Mouse (Mus musculus) heart, embryonic 13.5 days (tissue): ENCODE measurements at regions not wholly inside any gene's neighbourhood (a gene's known extent, or its start where the extent isn't known, plus 50 kb on each side); places are given as distances from the start of the nearest gene placed in this dataset.

ENCODE experiments used
- ATAC-seq: fragments of 200-750 bp; cut with Nextera tagmentation; 2 replicates; pipeline ENCODE4 v1.8.0; 2017; ENCODE audit warnings: moderate TSS enrichment; ENCODE audit not compliant: insufficient number of reproducible peaks, low FRiP score, low TSS enrichment; ENCODE audit errors: extremely low read depth
- H3K27ac ChIP-seq: fragments of 300-500 bp; sonication (generic); replicated peaks from 2 replicates; pipeline ENCODE4 v1.5.1; 2015; ENCODE audit warnings: moderate library complexity, mild to moderate bottlenecking, inconsistent platforms
- H3K27me3 ChIP-seq: fragments of 300-500 bp; sonication (generic); replicated peaks from 2 replicates; pipeline ENCODE4 v1.6.1; 2015; ENCODE audit warnings: mild to moderate bottlenecking, inconsistent platforms
- H3K36me3 ChIP-seq: fragments of 300-500 bp; sonication (generic); 2 replicates; pipeline ENCODE4 v1.6.1; 2015; ENCODE audit warnings: mild to moderate bottlenecking, inconsistent platforms
- H3K4me1 ChIP-seq: fragments of 300-500 bp; sonication (generic); 2 replicates; pipeline ENCODE4 v1.6.1; 2015; ENCODE audit warnings: inconsistent platforms
- H3K4me2 ChIP-seq: fragments of 300-500 bp; sonication (generic); 2 replicates; pipeline ENCODE4 v1.6.1; 2015; ENCODE audit warnings: inconsistent platforms, mild to moderate bottlenecking, moderate library complexity
- H3K4me3 ChIP-seq: fragments of 300-500 bp; sonication (generic); 2 replicates; pipeline ENCODE4 v1.5.1; 2015; ENCODE audit warnings: moderate library complexity, mild to moderate bottlenecking, inconsistent platforms
- H3K9ac ChIP-seq: fragments of 300-500 bp; sonication (generic); 2 replicates; pipeline ENCODE4 v1.6.1; 2015; ENCODE audit warnings: inconsistent platforms, mild to moderate bottlenecking, moderate library complexity
- H3K9me3 ChIP-seq: fragments of 300-500 bp; sonication (generic); 2 replicates; pipeline ENCODE4 v1.6.1; 2016; ENCODE audit warnings: inconsistent platforms
- WGBS: fragments of 180-500 bp; shearing (Covaris S2); methylation state at CpG from one replicate; pipeline ENCODE4 v1.1.7; 2015; ENCODE audit warnings: mixed read lengths; 5-methylcytosine and 5-hydroxymethylcytosine counted together

DNA sequence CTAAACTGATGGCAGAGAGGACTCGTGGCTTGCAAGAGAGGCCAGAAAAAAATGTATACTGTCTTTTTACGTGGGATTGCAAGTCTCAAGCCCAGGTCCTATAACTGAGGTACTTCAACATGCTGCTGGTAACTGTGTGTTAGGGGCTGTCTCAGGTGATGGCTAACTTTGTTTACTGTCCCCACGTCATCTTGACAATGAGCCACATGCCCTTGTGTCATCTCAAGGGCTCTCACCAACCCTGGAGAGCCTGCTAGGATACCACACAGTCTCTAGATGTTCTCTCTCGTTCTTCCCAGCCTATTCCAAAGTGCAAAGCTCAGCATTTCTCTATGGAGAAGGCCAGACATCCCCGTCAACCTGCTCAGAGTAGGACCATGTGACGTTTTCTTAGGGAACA is 340.6 kb upstream of the Tbx3 start:
- no peak overlapping the region for H3K27ac ChIP-seq
- WGBS, result 70% methylated on average over 6 of the region's 6 CpGs
- H3K9me3 ChIP-seq, result no peaks in the 10 kb centered on the region
- peaks cover 14% of the 10 kb centered on the region for H3K27me3 ChIP-seq
- H3K9ac ChIP-seq, result no peak overlapping the region
- no peak overlapping the region for H3K4me2 ChIP-seq
- H3K4me3 ChIP-seq, result no peak overlapping the region
- peaks cover 22% of the 10 kb centered on the region for H3K4me1 ChIP-seq
- no peaks in the 10 kb centered on the region for H3K36me3 ChIP-seq
- ATAC-seq, result no peak

- Histone ChIP-seq H3K9ac (no peak overlapping the region), H3K4me1 (peaks cover 11% of the 10 kb centered on the region), H3K4me3 (no peak overlapping the region), H3K9me3 (no peaks in the 10 kb centered on the region), H3K4me2 (no peak overlapping the region), H3K27ac (no peak overlapping the region), H3K27me3 (peaks cover 18% of the 10 kb centered on the region), H3K36me3 (no peaks in the 10 kb centered on the region)
- 58% methylated on average over 3 of the region's 3 CpGs for WGBS
- ATAC-seq, result no peak
Observed at GRCm38 (mm10) chr5:119331461-119331860, 339.0 kb upstream of the Tbx3 start.

DNA sequence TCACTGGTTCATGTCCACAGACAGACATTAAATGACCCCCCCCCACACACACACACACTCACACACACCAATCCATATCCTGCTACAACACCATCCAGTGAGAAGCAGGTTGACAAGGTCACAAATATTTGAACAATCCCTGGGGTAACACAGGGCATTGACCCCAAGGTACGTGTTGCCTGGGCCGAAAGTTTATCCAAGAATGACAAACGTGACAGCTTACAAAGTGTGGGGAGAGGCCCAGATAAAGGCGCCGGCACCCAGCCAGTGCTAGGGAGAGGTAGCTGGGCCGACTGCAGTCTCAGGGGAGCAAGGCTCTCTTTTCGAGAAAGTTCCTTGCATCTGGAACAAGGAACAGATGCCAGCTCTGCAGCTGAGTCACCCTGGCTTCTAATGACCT is 337.8 kb upstream of the Tbx3 start:
- peak; percentile 19; the same call in 1 of the 2 replicates for ATAC-seq
- no peaks in the 10 kb centered on the region for H3K9me3 ChIP-seq
- H3K4me3 ChIP-seq, result no peak overlapping the region
- 10% methylated on average over 7 of the region's 7 CpGs for WGBS
- H3K4me2 ChIP-seq, result no peak overlapping the region
- H3K36me3 ChIP-seq, result no peaks in the 10 kb centered on the region
- peaks cover 11% of the 10 kb centered on the region; the same call in 1 of the 2 replicates for H3K4me1 ChIP-seq
- H3K27me3 ChIP-seq, result peaks cover 20% of the 10 kb centered on the region
- no peak overlapping the region for H3K9ac ChIP-seq
- H3K27ac ChIP-seq, result no peak overlapping the region

DNA sequence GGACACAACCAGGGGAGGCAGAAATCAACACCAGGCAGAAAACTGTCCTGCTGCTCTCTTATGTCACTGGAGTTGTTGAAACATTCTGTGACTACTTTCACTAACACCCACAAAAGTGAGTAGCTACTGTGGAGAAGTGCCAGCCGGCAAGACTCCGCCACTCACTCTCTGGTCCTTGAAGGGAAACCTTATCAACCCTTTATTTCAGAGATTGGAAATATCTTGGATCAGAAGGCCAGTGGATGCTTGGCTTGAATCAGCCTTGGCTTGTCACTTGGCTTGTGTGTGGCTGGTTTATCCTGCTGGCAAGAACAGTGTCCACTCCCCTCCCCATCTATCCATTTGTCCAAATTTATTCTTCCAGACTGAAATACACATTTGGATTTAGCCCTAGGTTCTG is 335.3 kb upstream of the Tbx3 start:
- Histone ChIP-seq H3K4me1 (peaks cover 11% of the 10 kb centered on the region; the same call in 1 of the 2 replicates), H3K36me3 (no peaks in the 10 kb centered on the region), H3K27me3 (peaks cover 13% of the 10 kb centered on the region), H3K4me2 (no peak overlapping the region), H3K9ac (no peak overlapping the region), H3K4me3 (no peak overlapping the region), H3K27ac (no peak overlapping the region), H3K9me3 (no peaks in the 10 kb centered on the region)
- ATAC-seq, result no peak
- 68% methylated on average over 2 of the region's 2 CpGs for WGBS

DNA sequence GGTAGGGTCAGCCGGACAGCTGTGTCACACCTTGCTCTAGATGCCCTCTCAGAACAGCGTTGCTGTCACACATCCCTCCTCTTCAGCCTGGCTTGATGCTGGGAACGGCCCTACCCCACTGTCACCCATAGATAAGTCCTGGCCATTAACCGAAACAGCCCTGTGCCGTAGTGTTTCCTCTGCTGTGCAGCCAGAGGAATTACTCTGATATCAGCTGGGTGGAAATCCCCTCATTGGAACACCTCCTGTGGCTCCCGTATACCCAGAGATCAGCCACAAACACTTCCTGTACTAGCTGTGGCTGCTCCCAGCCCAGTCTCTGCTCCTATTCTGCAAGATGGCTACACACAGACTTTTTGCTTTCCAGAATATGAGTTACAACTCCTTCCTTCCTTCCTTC is 334.5 kb upstream of the Tbx3 start:
- Histone ChIP-seq H3K4me3 (no peak overlapping the region), H3K27ac (no peak overlapping the region), H3K27me3 (peaks cover 13% of the 10 kb centered on the region), H3K4me1 (peaks cover 11% of the 10 kb centered on the region; the same call in 1 of the 2 replicates), H3K9me3 (no peaks in the 10 kb centered on the region), H3K36me3 (no peaks in the 10 kb centered on the region), H3K9ac (no peak overlapping the region), H3K4me2 (no peak overlapping the region)
- ATAC-seq, result no peak
- WGBS, result 43% methylated on average over 6 of the region's 6 CpGs

GRCm38 (mm10) chr5:119337739-119338138 is 332.7 kb upstream of the Tbx3 start:
- H3K4me1 ChIP-seq, result peaks cover 2% of the 10 kb centered on the region; the same call in 1 of the 2 replicates
- no peak overlapping the region for H3K9ac ChIP-seq
- H3K27ac ChIP-seq, result no peak overlapping the region
- ATAC-seq, result no peak
- 68% methylated on average over 4 of the region's 4 CpGs for WGBS
- H3K9me3 ChIP-seq, result no peaks in the 10 kb centered on the region
- H3K27me3 ChIP-seq, result peaks cover 7% of the 10 kb centered on the region; the same call in 1 of the 2 replicates
- no peaks in the 10 kb centered on the region for H3K36me3 ChIP-seq
- H3K4me2 ChIP-seq, result no peak overlapping the region
- no peak overlapping the region for H3K4me3 ChIP-seq

DNA sequence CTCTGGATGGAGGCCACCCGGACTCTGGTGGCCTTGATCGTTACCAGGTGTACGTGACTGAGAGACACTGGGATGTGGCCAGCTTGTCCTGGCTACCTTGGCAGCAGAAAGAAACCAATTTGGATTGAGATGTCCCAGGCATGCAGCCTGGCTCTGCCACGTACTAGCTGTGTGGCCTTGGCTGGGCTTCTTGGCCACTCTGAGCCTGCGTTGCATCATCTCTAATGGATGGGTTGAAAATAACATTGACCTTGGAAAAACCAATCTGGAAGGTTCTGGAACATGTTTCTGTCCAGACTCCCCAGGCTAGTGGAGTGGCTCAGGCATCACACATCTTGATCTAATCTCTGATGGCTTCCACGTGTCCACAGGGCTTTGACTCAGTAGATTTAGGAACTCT is 331.8 kb upstream of the Tbx3 start:
- Histone ChIP-seq H3K4me2 (no peak overlapping the region), H3K4me1 (no peaks in the 10 kb centered on the region), H3K9me3 (no peaks in the 10 kb centered on the region), H3K27ac (no peak overlapping the region), H3K4me3 (no peak overlapping the region), H3K9ac (no peak overlapping the region), H3K36me3 (no peaks in the 10 kb centered on the region), H3K27me3 (peaks cover 7% of the 10 kb centered on the region; the same call in 1 of the 2 replicates)
- no peak for ATAC-seq
- 87% methylated on average over 6 of the region's 6 CpGs for WGBS

DNA sequence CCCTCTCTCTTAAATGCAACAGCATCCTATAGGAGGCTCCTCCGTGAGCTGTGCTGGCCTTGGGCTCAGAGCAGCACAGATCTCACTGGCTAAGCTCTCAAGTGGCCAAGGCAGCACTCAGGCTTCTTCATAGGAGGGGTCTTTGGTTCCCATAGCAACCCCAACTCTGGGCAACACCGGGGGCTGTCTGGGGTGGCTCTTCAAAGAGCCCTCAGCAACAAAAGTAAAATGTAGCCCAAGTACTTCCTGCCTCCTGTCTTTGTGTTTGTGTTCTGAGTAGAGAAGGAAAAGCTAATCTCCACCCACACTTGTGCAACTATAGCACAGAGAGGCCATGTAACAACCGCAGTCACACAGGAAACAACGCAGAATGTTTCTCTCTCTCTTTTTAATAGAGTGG is 322.2 kb upstream of the Tbx3 start:
- Histone ChIP-seq H3K9me3 (no peaks in the 10 kb centered on the region), H3K27me3 (peaks cover 13% of the 10 kb centered on the region), H3K9ac (no peak overlapping the region), H3K4me3 (no peak overlapping the region), H3K4me1 (peaks cover 5% of the 10 kb centered on the region), H3K4me2 (no peak overlapping the region), H3K27ac (no peak overlapping the region), H3K36me3 (no peaks in the 10 kb centered on the region)
- 33% methylated on average over 4 of the region's 4 CpGs for WGBS
- ATAC-seq, result no peak

GRCm38 (mm10) chr5:119349395-119349794 is 321.1 kb upstream of the Tbx3 start:
- H3K27me3 ChIP-seq, result peaks cover 13% of the 10 kb centered on the region
- 65% methylated on average over 6 of the region's 6 CpGs for WGBS
- H3K4me3 ChIP-seq, result no peak overlapping the region
- no peak overlapping the region for H3K4me2 ChIP-seq
- no peak overlapping the region for H3K27ac ChIP-seq
- no peak for ATAC-seq
- H3K9me3 ChIP-seq, result no peaks in the 10 kb centered on the region
- H3K36me3 ChIP-seq, result no peaks in the 10 kb centered on the region
- no peak overlapping the region for H3K9ac ChIP-seq
- peaks cover 5% of the 10 kb centered on the region for H3K4me1 ChIP-seq

DNA sequence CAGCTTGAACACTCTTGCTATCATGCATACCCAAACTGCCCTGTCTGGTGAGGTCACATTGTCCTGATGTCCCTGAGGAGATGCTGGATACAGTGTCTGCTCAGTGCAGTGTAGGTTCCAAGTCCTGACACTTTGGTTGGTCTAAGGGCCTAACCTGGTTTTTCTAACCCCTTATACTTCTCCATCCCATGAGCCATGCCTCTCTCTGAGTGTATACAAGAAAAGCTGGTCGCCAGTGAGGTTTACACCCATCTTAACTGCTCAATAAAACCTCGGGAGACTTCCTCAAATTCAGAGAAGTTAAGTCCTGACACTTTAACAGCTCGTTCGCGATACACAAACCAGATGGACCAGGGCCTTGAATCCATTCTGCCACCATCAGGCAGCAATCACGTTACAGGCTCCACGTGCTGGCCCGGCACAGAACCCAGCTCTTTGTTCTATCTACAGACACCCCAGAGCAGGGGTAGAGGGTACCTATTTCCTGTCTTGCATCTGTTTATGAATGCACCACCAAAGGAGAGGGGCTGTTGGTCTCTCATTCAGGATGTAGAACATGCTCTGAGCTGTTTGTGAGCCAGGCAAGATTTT is 320.0 kb upstream of the Tbx3 start:
- no peak for ATAC-seq
- no peak overlapping the region for H3K9ac ChIP-seq
- H3K4me3 ChIP-seq, result no peak overlapping the region
- H3K27ac ChIP-seq, result no peak overlapping the region
- no peaks in the 10 kb centered on the region for H3K36me3 ChIP-seq
- H3K9me3 ChIP-seq, result no peaks in the 10 kb centered on the region
- peaks cover 13% of the 10 kb centered on the region for H3K27me3 ChIP-seq
- H3K4me2 ChIP-seq, result no peak overlapping the region
- peaks cover 4% of the 10 kb centered on the region for H3K4me1 ChIP-seq
- WGBS, result 43% methylated on average over 8 of the region's 8 CpGs

DNA sequence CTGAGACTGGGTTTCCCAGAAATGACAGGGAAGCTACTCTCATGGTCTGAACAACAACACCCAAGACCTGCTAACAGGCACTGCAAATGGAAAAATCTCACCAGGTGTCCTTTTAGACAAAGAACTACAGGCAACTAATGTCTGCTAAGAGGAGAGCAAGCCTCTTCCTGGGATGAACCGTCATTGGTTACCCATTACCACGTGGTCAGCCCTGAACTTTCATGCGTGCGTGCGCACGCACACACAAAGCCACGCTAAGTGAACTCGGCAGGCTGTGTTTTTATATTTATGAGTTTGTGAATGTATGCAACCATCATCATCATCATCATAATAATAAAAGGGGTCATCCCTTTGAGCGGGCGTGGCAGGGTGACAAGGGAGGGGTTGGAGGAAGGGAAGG is 315.0 kb upstream of the Tbx3 start:
- Histone ChIP-seq H3K36me3 (no peaks in the 10 kb centered on the region), H3K4me3 (no peak overlapping the region), H3K27me3 (no peaks in the 10 kb centered on the region), H3K4me1 (peaks cover 4% of the 10 kb centered on the region; the same call in 1 of the 2 replicates), H3K27ac (no peak overlapping the region), H3K9ac (no peak overlapping the region), H3K9me3 (no peaks in the 10 kb centered on the region), H3K4me2 (no peak overlapping the region)
- no peak for ATAC-seq
- WGBS, result 87% methylated on average over 10 of the region's 10 CpGs

DNA sequence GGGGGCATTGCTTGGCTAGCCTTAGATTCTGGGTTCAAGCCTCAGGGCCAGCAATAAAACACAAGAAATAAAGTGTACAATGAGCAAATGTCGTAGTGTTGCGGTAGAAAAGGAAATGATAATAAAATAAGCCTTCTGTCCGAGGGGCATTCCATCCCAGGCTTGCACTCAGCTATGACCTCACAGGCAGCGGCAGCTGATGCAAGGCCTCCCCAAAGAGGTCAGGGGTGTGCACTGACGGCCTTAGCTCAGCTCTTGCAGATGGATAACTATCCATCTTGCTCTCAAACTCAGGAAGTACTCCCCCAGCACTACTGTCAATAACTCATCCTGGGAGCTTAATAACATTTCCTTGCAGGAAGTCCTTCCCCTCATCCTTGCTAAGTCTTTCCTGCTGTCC is 314.4 kb upstream of the Tbx3 start:
- H3K9me3 ChIP-seq, result no peaks in the 10 kb centered on the region
- no peak for ATAC-seq
- no peak overlapping the region for H3K4me2 ChIP-seq
- H3K36me3 ChIP-seq, result no peaks in the 10 kb centered on the region
- H3K27ac ChIP-seq, result no peak overlapping the region
- H3K4me3 ChIP-seq, result no peak overlapping the region
- no peaks in the 10 kb centered on the region for H3K27me3 ChIP-seq
- peaks cover 4% of the 10 kb centered on the region; the same call in 1 of the 2 replicates for H3K4me1 ChIP-seq
- WGBS, result 59% methylated on average over 5 of the region's 5 CpGs
- H3K9ac ChIP-seq, result no peak overlapping the region
